Mouse (Mus musculus) adrenal gland, postnatal 10 days (tissue): ENCODE results near the gene Lrrc28. TPM values are rescaled to one million over a fixed set of nuclear protein-coding genes. Genes with fewer than 3 reads are reported as not detected.
"Not testable (repeated sequence)": the region's sequence is repeated elsewhere in the genome, so short reads cannot be mapped to it uniquely, and the experiment has no call there.

Experiments
- DNase-seq: peaks from one replicate; pipeline ENCODE4 v3.0.0; 2021; ENCODE audit warnings: mixed read lengths
- total RNA-seq, 2 experiments: library from RNA; stranded (reverse); gene quantifications; 2 replicates each; pipeline ENCODE4 v1.2.3; 2021

Gene Lrrc28
- total RNA-seq, 2 experiments from 2014 or later: 17.6 to 19.3 TPM

GRCm38 (mm10) chr7:67528821-67529221 lies 116.2 kb downstream of the Lrrc28 start:
- no peak for DNase-seq

- peak; percentile 64 for DNase-seq
Measured at GRCm38 (mm10) chr7:67528063-67528811, 116.8 kb downstream of the Lrrc28 start.

- DNase-seq: no peak
Measured at GRCm38 (mm10) chr7:67525886-67526580, 119.0 kb downstream of the Lrrc28 start.

GRCm38 (mm10) chr7:67524069-67524468 lies 121.0 kb downstream of the Lrrc28 start:
- not testable (repeated sequence) for DNase-seq

- DNase-seq: no peak
Measured at GRCm38 (mm10) chr7:67523400-67523799, 121.7 kb downstream of the Lrrc28 start.

- not testable (repeated sequence) for DNase-seq
Measured at GRCm38 (mm10) chr7:67521731-67522130, 123.3 kb downstream of the Lrrc28 start.

- DNase-seq: peak; percentile 18
Measured at GRCm38 (mm10) chr7:67520959-67521358, 124.1 kb downstream of the Lrrc28 start.

- DNase-seq: no peak
Measured at GRCm38 (mm10) chr7:67520001-67520400, 125.1 kb downstream of the Lrrc28 start.

- DNase-seq: no peak
Measured at GRCm38 (mm10) chr7:67515621-67516020, 129.4 kb downstream of the Lrrc28 start.

GRCm38 (mm10) chr7:67514893-67515292 lies 130.2 kb downstream of the Lrrc28 start:
- peak; percentile 33 for DNase-seq

- peak; percentile 40 for DNase-seq
Measured at GRCm38 (mm10) chr7:67514380-67514779, 130.7 kb downstream of the Lrrc28 start.

- DNase-seq: no peak
Measured at GRCm38 (mm10) chr7:67513656-67514055, 131.4 kb downstream of the Lrrc28 start.

GRCm38 (mm10) chr7:67511606-67512005 lies 133.5 kb downstream of the Lrrc28 start:
- no peak for DNase-seq

- DNase-seq: no peak
Measured at GRCm38 (mm10) chr7:67503281-67504010, 141.6 kb downstream of the Lrrc28 start.

GRCm38 (mm10) chr7:67502631-67503030 lies 142.4 kb downstream of the Lrrc28 start:
- no peak for DNase-seq

GRCm38 (mm10) chr7:67500878-67501277 lies 144.2 kb downstream of the Lrrc28 start:
- DNase-seq: no peak

GRCm38 (mm10) chr7:67500076-67500828 lies 144.8 kb downstream of the Lrrc28 start:
- no peak for DNase-seq

- DNase-seq: peak; percentile 66
Measured at GRCm38 (mm10) chr7:67499516-67499915, 145.6 kb downstream of the Lrrc28 start.

GRCm38 (mm10) chr7:67493795-67494687 lies 151.0 kb downstream of the Lrrc28 start:
- no peak for DNase-seq

GRCm38 (mm10) chr7:67487889-67488411 lies 157.1 kb downstream of the Lrrc28 start:
- peak; percentile 85 for DNase-seq
